Mouse (Mus musculus) embryonic facial prominence, embryonic 14.5 days (tissue): ENCODE measurements around the gene Gm44965. TPM values are rescaled to one million over a fixed set of nuclear protein-coding genes. Genes with fewer than 3 reads are reported as not detected.
A peak's percentile ranks its signal among the peaks of the same experiment; 100 is the strongest.

ENCODE experiments used
- ATAC-seq: fragments of 200-750 bp; cut with Nextera tagmentation; 2 replicates; pipeline ENCODE4 v1.8.0; 2017; ENCODE audit warnings: low read depth, moderate number of reproducible peaks, moderate TSS enrichment
- DNase-seq: peaks from one replicate; pipeline ENCODE4 v3.0.0-alpha.2; 2015; ENCODE audit warnings: low spot score
- H3K27ac ChIP-seq: fragments of 300-500 bp; sonication (generic); replicated peaks from 2 replicates; pipeline ENCODE4 v1.5.1; 2014; ENCODE audit warnings: low read depth, mild to moderate bottlenecking, low read length, moderate library complexity
- H3K27me3 ChIP-seq: fragments of 300-500 bp; sonication (generic); replicated peaks from 2 replicates; pipeline ENCODE4 v1.6.1; 2014; ENCODE audit warnings: low read length; ENCODE audit not compliant: control insufficient read depth, insufficient read depth
- H3K36me3 ChIP-seq: fragments of 300-500 bp; sonication (generic); 2 replicates; pipeline ENCODE4 v1.6.1; 2014; ENCODE audit warnings: low read length, mixed read lengths; ENCODE audit not compliant: control insufficient read depth, insufficient read depth
- H3K4me1 ChIP-seq: fragments of 300-500 bp; sonication (generic); 2 replicates; pipeline ENCODE4 v1.6.1; 2014; ENCODE audit warnings: antibody characterized with exemption, low read length; ENCODE audit not compliant: control insufficient read depth, insufficient read depth
- H3K4me2 ChIP-seq: fragments of 300-500 bp; sonication (generic); 2 replicates; pipeline ENCODE4 v1.6.1; 2014; ENCODE audit warnings: low read depth, mild to moderate bottlenecking, low read length, moderate library complexity, mixed read lengths
- H3K4me3 ChIP-seq: fragments of 300-500 bp; sonication (generic); 2 replicates; pipeline ENCODE4 v1.5.1; 2014; ENCODE audit warnings: low read depth, mild to moderate bottlenecking, low read length
- H3K9ac ChIP-seq: fragments of 300-500 bp; sonication (generic); 2 replicates; pipeline ENCODE4 v1.6.1; 2014; ENCODE audit warnings: low read depth, mild to moderate bottlenecking, low read length, moderate library complexity, mixed read lengths
- H3K9me3 ChIP-seq: fragments of 300-500 bp; sonication (generic); 2 replicates; pipeline ENCODE4 v1.6.1; 2016; ENCODE audit warnings: low read length; ENCODE audit not compliant: control insufficient read depth
- WGBS: fragments of 180-500 bp; shearing (Covaris S2); extraction: QIAGEN DNeasy Blood & Tissue Kit; methylation state at CpG from one replicate; pipeline ENCODE4 v1.1.7; 2014; 5-methylcytosine and 5-hydroxymethylcytosine counted together
- polyA plus RNA-seq: library from polyadenylated mRNA; unstranded; fragments of >200 nt; fragmentation: Nextera tagmentation; extraction: Ambion mirVana; gene quantifications from 2 replicates; pipeline ENCODE4 v1.2.1, GENCODE M21; 2014

Gene Gm44965
- polyA plus RNA-seq, result not detected in 2 replicates

DNA sequence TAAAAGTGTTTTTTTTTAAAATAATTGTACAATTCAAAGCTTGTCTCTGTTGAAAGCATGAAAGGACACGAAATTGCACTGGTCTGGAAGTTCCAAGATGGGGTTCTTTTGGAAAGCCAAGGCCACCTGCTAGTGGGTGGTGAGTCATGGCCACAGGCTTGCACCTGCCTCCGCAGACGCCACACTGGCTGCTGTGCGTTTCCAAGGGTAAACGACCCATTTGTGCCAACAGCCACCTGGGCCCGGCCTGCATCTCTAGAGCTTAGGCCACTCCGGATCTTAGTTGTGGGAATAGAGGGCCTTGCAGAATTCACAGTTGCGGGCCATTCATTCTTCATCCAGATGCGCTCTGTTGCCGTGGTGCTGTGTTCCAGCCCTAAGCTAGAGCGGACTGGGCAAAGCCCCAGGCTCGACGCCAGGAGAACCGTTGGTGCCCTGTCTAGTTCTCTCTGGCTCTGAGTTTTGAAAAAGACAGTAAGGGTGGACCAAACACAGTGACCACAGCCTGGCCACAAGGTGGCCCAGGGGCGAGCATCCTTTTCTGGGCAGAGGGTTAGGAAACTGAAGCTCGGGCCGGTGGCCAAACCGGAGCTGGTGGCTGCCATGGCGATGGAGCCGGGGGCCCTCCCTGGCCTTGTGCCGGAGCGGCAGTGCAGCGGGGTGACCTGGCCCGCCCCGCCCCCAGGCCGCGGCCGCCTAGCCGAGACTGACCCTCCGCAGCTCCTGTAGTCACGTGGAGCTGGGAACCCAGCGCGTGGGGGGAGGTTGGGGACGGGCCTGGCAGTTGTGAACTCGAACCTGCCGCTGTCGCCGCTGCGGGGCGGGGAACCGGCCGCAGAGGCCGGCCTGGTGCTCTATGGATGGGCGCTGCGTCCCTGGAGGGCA lies at the start of gene Gm44965, which contains the start of gene Repin1:
TSS of gene Gm44965 (plus strand) at position 784 of the 885 bp plus-strand sequence.
TSS of gene Repin1 (plus strand) at position 726 of the 885 bp plus-strand sequence.
- Histone ChIP-seq H3K4me3 (peak within 1 kb of the TSS; percentile 88), H3K9ac (peak within 1 kb of the TSS; percentile 90), H3K4me1 (peaks cover 14% of the 10 kb centered on the region), H3K36me3 (peaks cover 28% of the 10 kb centered on the region), H3K9me3 (peaks cover 25% of the 10 kb centered on the region), H3K27me3 (no peaks in the 10 kb centered on the region), H3K4me2 (peak within 1 kb of the TSS; percentile 84), H3K27ac (peak within 1 kb of the TSS; percentile 79; the same call in 1 of the 2 replicates)
- WGBS, result 13% methylated on average over 25 of the region's 45 CpGs
- peak; percentile 93 for ATAC-seq
- peak; percentile 93 for DNase-seq

DNA sequence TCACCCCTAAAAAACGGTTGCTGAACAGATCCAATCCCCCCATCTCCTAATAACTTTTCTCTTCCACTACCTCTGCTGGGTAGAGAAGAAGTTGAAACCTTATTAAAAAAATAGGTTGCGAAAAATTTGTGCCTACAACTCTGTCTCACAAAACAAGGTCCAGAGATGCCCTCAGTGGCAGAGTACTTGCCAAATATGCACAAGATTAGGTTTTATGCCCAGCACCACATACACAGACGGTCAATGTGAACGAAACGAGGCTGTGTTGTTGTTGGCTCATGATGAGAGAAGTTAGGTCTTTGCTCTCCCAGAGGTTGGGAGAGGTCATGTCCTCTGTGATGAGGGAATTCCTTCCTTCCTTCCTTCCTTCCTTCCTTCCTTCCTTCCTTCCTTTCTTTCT lies 48.5 kb upstream of the Gm44965 start:
- no peak overlapping the region for H3K4me3 ChIP-seq
- peaks cover 11% of the 10 kb centered on the region; the same call in 1 of the 2 replicates for H3K4me1 ChIP-seq
- no peaks in the 10 kb centered on the region for H3K27me3 ChIP-seq
- DNase-seq (no peak), ATAC-seq (no peak)
- 67% methylated on average over 5 of the region's 5 CpGs for WGBS
- no peak overlapping the region for H3K27ac ChIP-seq
- no peak overlapping the region for H3K4me2 ChIP-seq
- H3K9me3 ChIP-seq, result no peaks in the 10 kb centered on the region
- no peak overlapping the region for H3K9ac ChIP-seq
- H3K36me3 ChIP-seq, result no peaks in the 10 kb centered on the region

DNA sequence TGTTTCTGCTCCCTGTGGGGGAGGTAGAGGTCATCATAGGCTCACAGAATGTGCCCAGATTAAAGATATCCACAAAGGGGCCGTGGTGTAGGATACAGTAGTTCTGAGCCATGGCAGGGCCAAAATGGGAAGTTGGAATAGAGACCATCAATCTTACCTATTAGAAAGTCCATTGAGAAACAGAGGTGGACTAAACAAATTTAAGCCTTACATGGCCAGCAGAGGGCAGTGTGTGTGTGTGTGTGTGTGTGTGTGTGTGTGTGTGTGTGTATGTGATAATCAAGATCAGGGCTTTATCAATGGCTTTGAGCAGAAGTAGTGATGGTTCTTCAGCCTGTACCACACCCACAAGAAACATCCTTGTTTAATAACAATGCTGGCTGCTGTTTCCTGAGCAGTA lies 47.5 kb upstream of the Gm44965 start:
- peak; percentile 25 for DNase-seq
- no peaks in the 10 kb centered on the region for H3K27me3 ChIP-seq
- H3K4me2 ChIP-seq, result no peak overlapping the region
- H3K4me1 ChIP-seq, result peaks cover 10% of the 10 kb centered on the region; the same call in 1 of the 2 replicates
- no peak overlapping the region for H3K9ac ChIP-seq
- H3K27ac ChIP-seq, result no peak overlapping the region
- no peaks in the 10 kb centered on the region for H3K36me3 ChIP-seq
- WGBS, result 63% methylated on average over 1 of the region's 1 CpGs
- H3K4me3 ChIP-seq, result no peak overlapping the region
- H3K9me3 ChIP-seq, result no peaks in the 10 kb centered on the region
- no peak for ATAC-seq

DNA sequence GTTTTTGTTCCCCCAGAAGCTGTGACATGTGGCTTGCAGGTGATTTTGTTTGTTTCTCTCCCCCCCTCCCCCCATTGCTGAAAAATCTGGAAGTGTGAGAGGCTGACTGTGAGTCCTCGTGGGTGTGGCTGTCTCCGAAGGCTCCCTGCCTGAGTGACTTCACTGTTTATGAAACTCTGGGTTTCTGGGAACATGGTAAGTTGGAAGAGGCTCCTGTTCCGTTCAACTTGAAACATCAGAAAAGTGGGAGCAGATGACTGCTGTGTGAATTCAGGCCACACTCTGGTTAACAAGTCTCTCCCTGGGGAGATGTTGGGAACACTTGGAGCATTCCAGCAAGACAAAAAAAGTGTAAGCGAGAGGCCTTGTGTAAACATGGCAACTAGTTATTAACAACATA lies 46.9 kb upstream of the Gm44965 start:
- Histone ChIP-seq H3K36me3 (no peaks in the 10 kb centered on the region), H3K9me3 (no peaks in the 10 kb centered on the region), H3K27ac (no peak overlapping the region), H3K9ac (no peak overlapping the region), H3K27me3 (no peaks in the 10 kb centered on the region), H3K4me1 (peaks cover 4% of the 10 kb centered on the region; the same call in 1 of the 2 replicates), H3K4me2 (no peak overlapping the region), H3K4me3 (no peak overlapping the region)
- DNase-seq (peak; percentile 30), ATAC-seq (no peak)
- WGBS, result 30% methylated on average over 4 of the region's 4 CpGs

DNA sequence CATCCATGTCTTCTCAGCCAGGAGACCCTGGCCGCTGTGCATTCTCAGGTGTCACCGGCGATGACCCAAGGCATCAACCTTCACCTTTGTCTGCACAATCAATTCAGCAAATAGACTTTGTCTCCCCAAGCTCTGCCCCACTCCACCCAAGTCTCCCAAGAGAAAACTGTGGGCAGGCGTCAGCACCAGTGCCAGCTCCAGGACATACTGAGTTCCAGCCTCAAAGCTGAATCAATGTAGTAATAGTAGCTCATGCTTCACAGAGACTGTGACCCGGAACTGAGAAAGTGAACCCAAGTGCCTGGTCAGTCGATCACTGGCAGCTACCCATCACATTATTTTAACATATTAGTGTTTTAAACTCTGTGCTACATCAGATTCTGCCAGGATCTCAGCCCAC lies 45.4 kb upstream of the Gm44965 start:
- no peak overlapping the region for H3K4me3 ChIP-seq
- no peaks in the 10 kb centered on the region for H3K27me3 ChIP-seq
- no peak overlapping the region for H3K4me2 ChIP-seq
- no peaks in the 10 kb centered on the region for H3K36me3 ChIP-seq
- DNase-seq, result no peak
- H3K9me3 ChIP-seq, result no peaks in the 10 kb centered on the region
- no peak overlapping the region for H3K27ac ChIP-seq
- WGBS, result 87% methylated on average over 6 of the region's 6 CpGs
- no peak overlapping the region for H3K9ac ChIP-seq
- no peaks in the 10 kb centered on the region for H3K4me1 ChIP-seq
- no peak for ATAC-seq

DNA sequence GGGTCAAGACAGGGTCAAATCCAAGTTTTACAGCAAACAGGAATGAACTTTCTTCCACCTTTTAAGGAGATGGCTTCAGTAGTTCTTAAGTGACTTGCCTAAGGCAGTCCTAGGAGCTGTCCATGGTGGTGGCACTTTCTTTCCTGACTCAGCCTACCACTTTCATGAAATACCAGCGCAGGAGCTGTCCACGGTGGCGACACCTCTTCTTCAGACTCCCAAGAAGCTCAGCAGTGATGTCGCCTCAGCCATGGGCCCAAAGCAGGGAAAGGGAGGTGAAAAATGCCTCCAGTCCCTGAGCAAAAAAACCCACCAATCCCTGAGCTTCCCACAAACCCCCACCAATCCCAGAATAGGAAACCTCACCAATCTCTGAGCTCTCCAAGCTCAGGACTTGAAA lies 40.8 kb upstream of the Gm44965 start:
- Histone ChIP-seq H3K4me2 (no peak overlapping the region), H3K9me3 (no peaks in the 10 kb centered on the region), H3K36me3 (0 out of 2 replicates have a peak, but pooled peaks cover 5% of the 10 kb centered on the region), H3K9ac (no peak overlapping the region), H3K27me3 (no peaks in the 10 kb centered on the region), H3K27ac (no peak overlapping the region), H3K4me3 (no peak overlapping the region), H3K4me1 (peaks cover 13% of the 10 kb centered on the region; the same call in 1 of the 2 replicates)
- peak; percentile 62 for DNase-seq
- 57% methylated on average over 4 of the region's 4 CpGs for WGBS
- no peak for ATAC-seq

DNA sequence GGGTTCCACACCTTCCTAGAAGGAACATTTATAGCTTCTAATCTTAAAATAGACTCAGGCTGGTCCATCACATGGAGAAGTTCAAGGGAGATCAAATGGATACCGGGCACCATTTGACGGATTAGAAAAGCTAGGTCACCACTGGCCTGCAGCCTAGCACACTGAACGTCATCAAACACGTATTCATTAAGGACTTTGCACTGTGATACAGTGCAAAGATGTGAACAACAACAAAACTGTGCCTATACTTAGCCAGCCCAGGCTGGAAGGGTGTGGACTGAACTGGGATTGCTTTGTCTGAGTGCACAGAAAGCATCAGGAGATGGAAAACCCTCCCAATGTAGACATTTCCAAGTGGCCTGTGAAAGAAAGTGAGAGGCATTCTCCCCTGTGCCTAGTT lies 39.9 kb upstream of the Gm44965 start:
- Histone ChIP-seq H3K9ac (peak overlapping the region; percentile 72), H3K4me1 (peaks cover 13% of the 10 kb centered on the region; the same call in 1 of the 2 replicates), H3K27ac (peak overlapping the region; percentile 96), H3K9me3 (no peaks in the 10 kb centered on the region), H3K4me3 (peak overlapping the region; percentile 49), H3K27me3 (no peaks in the 10 kb centered on the region), H3K36me3 (0 out of 2 replicates have a peak, but pooled peaks cover 5% of the 10 kb centered on the region), H3K4me2 (peak overlapping the region; percentile 79)
- WGBS, result 85% methylated on average over 4 of the region's 4 CpGs
- ATAC-seq (no peak), DNase-seq (no peak)

DNA sequence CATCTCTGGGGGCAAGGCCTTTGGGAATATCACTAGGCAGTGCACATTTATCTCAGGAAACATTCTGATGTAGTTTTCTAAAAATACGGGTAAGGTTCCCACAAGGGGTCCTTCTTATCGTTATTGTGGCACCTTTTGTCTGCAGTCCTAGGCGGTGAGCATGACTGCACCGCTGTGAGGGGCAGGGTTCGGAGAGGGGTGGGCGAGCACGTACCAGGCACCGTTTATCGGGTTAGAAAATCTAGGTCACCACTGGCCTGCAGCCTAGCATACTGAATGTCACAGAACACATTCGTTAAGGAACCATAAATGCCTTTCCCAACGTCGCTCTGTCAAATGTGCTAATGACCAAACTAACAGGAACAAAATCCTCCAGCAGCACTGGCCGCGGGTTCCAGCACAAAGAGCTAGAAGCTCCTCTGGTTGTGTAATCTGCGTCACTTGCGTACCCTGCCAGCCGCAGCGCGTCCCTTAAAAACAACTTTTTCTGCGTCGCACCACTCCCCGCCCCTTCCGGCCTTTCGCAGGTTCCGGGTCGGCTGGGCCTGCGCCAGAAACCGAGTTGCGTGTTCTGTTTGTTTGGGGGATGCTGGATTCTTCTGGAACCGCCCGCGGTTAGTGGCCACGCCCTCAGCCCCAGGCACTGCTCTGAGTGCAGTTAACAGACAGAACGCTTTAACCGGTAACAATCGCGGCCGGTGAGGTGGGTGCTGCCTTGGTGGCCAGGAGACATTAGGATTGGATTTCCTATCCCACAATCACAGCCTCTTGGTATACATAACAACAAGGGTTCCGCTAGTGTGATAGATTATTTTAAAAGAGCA lies 39.2 kb upstream of the Gm44965 start, which contains the start of gene Lrrc61:
TSS of gene Lrrc61 (plus strand) at position 517 of the 824 bp plus-strand sequence.
- Histone ChIP-seq H3K27ac (peak within 1 kb of the TSS; percentile 96), H3K36me3 (0 out of 2 replicates have a peak, but pooled peaks cover 5% of the 10 kb centered on the region), H3K4me1 (peaks cover 13% of the 10 kb centered on the region; the same call in 1 of the 2 replicates), H3K9me3 (no peaks in the 10 kb centered on the region), H3K27me3 (no peaks in the 10 kb centered on the region), H3K4me3 (peak within 1 kb of the TSS; percentile 49), H3K9ac (peak within 1 kb of the TSS; percentile 72), H3K4me2 (peak within 1 kb of the TSS; percentile 79)
- ATAC-seq, result peak; percentile 92
- under 1% methylated on average over 39 of the region's 39 CpGs for WGBS
- DNase-seq, result peak; percentile 98
